Mouse (Mus musculus) NIH3T3 (cell line): ENCODE measurements around the gene 4931428L18Rik.
"Not testable (repeated sequence)": the region's sequence is repeated elsewhere in the genome, so short reads cannot be mapped to it uniquely, and the experiment has no call there.

Experiments
- DNase-seq: peaks from one replicate; pipeline ENCODE4 v3.0.0-alpha.2; 2012; ENCODE audit warnings: low read depth

Gene 4931428L18Rik

GRCm38 (mm10) chr1:31058861-31059351 is 163.6 kb downstream of the 4931428L18Rik start:
- DNase-seq, result peak; percentile 31

DNA sequence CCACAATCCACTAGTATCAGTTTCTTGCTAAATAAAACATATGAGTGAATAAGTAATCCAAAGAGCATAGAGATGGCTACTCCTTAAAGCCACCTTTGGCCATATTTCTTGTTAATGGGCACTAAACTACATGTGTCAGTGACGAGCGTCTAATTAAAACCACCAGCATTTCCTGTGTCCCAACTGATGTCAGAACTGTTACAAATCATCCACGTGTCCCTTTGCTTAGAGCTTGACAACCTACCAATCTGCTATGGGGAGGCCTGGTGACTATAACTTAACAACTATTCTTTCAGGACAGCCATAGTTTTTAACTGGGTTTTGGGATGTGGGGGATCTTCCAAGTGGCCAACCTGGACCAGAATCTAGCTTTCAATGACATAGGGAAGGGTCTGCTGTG is 164.3 kb downstream of the 4931428L18Rik start:
- DNase-seq, result no peak

GRCm38 (mm10) chr1:31051370-31051921 is 171.0 kb downstream of the 4931428L18Rik start:
- no peak for DNase-seq

DNA sequence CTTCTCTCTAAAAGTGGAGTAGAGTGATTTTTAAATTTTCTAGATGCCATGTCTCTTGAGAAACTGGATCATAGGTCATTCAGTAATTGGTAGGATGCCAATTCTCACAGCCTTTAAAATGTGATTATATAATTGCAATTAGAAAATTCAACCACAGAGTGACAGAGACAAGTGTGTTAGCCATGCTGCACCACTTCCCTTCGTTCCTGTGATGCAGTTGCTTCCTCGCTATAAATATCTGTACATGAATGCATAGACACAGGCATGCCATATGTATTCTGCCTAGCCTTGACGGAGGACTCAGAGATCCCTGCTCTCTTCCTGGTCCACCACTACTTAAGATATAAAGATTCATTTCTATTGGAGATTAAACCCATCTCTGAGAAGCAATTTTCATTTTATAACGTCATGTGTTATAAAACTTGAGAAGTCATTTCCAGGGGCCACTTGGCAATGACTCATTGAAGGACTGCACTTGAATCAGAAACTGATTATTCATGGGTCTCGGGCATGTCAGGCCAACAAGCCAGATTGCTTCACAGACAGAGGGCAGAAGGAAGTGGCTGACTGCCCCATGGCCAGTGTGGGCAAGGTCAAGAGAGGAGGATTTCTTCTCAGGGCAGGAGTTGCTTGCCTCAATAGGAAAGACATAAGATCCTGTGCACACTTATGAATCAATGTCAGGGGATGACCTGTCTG is 172.4 kb downstream of the 4931428L18Rik start:
- DNase-seq, result no peak

GRCm38 (mm10) chr1:31043208-31043607 is 179.3 kb downstream of the 4931428L18Rik start:
- DNase-seq, result no peak

DNA sequence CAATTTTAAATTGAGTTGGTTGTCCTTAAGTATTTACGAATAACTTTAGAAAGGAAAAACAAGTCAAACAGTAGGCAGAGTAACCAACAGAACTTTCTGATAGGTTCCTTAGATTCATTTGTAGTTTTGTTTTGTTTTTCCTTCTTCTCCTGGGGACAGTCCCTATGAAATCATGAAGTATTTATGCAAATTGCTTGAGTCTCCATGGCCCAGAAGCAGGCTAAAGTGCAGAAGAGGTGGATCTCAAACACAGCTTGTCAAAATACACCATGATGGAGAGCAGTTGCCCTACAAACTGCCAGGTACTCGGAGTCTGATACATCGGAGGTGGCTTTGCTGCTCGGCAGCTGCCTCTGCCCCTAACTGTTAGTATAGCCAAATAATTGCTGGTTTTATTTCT is 179.7 kb downstream of the 4931428L18Rik start:
- DNase-seq, result no peak

DNA sequence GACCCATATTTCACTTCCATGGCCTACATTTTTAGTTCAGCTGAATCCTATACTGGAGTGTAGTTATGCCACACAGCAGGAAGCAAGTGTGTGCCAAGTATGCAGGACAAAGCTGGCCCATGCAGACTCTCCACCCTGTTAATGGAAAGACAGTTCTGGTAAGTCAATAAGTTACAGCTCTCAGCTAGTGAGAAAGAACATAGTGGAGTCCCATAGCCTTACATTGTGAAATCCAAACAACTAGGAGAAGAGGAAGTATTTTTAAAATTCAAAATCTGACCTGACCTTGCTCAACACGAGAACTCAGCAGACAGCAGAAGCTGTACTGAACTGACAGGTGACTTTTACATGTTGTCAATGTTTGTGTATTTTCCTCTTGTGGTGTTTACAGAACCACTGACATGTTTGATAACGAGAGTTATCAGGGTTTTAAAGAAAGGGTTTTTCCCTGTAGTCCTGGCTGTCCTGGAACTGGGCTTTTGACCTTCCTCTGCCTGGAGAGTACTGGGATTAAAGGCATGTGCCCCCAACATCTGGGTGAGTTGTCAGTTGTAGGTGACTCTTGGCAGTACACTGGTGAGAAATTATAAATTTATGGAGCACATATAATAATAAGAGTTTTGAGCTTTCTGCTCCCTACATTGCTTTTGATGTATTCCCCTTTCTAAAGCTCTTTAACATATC is 188.5 kb downstream of the 4931428L18Rik start:
- DNase-seq, result no peak

- no peak for DNase-seq
Observed at GRCm38 (mm10) chr1:31032351-31032750, 190.1 kb downstream of the 4931428L18Rik start.

- no peak for DNase-seq
Observed at GRCm38 (mm10) chr1:31023173-31023572, 199.3 kb downstream of the 4931428L18Rik start.

GRCm38 (mm10) chr1:31019283-31019682 is 203.2 kb downstream of the 4931428L18Rik start:
- peak; percentile 82 for DNase-seq

DNA sequence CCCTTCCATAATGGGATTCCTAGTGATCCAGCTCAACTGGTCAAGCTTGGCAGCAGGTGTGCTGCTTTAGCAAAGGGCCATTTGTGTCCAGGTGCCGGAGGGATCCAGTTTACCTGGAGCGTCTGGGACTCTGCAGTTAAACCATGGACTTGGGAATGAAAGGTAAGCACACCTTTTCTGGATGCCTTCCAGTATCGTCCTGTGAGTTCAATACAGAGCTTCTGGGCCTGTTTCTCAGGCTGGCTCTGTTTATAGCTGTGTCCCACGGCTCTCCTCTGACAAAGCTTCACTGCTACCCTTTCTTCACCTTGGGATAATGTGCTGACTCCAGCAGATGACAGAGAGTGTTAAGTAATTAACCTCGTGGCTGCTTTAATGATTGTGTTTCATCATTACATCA is 205.1 kb downstream of the 4931428L18Rik start:
- DNase-seq, result no peak

DNA sequence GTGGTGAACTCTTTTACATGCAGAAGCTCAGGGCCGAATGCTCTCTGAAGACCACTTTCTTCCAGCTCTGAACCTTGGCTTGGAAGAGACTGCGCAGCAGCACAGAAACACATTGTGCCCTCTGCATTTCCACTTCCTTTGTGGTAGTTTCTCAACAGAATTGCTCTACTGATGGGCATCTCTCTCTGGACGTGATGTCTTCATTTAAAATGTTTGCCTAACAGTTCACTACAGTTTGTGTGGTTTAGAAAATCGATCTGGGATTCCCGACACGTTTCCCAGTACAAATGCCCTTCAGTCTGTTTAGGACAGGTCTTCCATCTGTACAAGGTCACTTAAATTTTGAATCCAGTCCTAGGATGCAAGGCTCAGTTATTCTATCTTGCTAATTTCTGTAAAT is 206.4 kb downstream of the 4931428L18Rik start:
- no peak for DNase-seq

DNA sequence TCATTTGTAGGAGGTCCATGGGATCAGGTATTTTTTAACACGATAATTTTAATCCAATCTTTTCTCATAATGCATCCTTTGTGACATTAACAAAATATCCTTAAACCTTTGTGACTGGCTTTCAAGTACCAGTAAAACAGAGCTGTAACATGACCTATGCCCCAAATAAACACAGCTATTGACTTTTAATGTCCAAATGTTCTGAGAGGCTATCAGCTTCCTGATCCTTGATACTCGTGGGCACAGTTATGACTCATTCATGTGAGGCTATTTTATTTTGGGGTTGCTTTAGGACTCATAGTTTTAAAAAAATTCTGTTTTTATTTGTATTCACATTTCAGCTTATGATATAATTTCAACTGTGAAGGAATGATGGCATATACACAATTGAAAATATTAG is 207.2 kb downstream of the 4931428L18Rik start:
- no peak for DNase-seq

DNA sequence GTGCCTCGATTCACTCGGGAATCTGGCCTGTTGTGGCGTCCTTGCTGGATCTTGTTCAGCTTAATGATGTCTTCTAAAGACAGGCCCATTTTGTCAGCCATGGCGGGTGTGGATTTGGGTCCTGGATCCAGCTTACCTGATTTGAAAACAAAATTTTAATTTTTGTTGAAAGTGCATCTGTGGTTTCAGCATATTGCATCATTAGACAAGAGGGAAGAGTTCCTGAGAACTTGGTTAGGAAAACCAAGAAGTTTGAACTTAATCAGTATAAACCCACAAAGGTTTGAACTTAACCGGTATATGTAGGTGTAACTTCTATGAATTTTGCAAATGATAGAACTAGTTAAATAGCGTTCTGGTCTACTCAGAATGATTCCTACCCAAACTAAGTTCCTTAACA is 244.6 kb downstream of the 4931428L18Rik start, which contains the start of gene AC153137.1:
AC153137.1 (minus strand) TSS at position 101 of the 400 bp plus-strand sequence.
- DNase-seq, result not testable (repeated sequence)

GRCm38 (mm10) chr1:30977239-30977638 is 245.2 kb downstream of the 4931428L18Rik start:
- DNase-seq, result not testable (repeated sequence)

- no peak for DNase-seq
Observed at GRCm38 (mm10) chr1:30951795-30952194, 270.7 kb downstream of the 4931428L18Rik start.

- DNase-seq, result no peak
Observed at GRCm38 (mm10) chr1:30950456-30950835, 272.0 kb downstream of the 4931428L18Rik start.

DNA sequence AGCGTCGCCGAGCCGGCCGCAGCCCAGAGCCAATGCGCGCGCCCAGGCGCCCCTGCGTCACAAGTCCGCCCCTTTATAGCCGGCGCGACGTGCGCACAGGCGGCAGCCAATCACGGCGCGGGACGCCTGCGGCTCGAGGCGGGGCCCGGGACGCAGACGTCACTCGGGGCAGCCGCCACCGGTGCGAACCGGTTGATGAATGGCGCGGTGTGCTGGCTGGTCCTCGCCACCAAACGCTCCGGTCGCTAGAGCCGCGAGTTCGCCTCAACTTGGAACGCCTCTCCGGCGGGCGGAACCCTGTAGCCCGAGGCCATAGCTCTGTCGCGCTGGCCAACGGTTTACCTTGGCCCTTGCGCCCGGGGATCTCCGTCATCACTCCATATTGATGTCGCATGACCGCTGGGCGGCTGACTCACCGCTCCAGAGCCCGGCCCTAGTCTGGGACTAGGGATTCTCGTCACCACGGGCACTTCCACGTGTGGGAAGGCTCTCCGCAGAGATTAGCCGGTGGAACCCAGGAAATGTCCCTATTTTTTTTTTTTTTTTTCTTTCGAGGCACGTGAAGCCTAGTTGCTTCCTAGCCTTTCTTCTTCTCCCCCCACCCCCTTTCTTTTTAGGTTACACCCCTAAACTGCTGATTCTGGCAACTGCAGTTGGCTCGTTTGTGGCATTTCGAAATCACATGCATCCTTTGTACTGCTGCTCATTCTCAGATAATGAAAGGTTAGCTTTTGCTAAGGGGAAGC is 272.6 kb downstream of the 4931428L18Rik start:
- peak; percentile 99 for DNase-seq

GRCm38 (mm10) chr1:30948950-30949639 is 273.4 kb downstream of the 4931428L18Rik start:
- peak; percentile 75 for DNase-seq

- DNase-seq, result peak; percentile 76
Observed at GRCm38 (mm10) chr1:30948361-30948949, 274.0 kb downstream of the 4931428L18Rik start.
